Mouse (Mus musculus) heart, postnatal 36 days (tissue): ENCODE measurements at regions not wholly inside any gene's neighbourhood (a gene's known extent, or its start where the extent isn't known, plus 50 kb on each side); places are given as distances from the start of the nearest gene placed in this dataset.
A peak's percentile ranks its signal among the peaks of the same experiment; 100 is the strongest.

ENCODE experiments used
- DNase-seq, 2 experiments: peaks; one replicate each; pipeline ENCODE4 v3.0.0; 2021 to 2022
- intact Hi-C: fragments of 180-260 bp; cut with DNase I; formaldehyde crosslinking; loops from one replicate; pipeline ENCODE4 v1.15.1; 2025

DNA sequence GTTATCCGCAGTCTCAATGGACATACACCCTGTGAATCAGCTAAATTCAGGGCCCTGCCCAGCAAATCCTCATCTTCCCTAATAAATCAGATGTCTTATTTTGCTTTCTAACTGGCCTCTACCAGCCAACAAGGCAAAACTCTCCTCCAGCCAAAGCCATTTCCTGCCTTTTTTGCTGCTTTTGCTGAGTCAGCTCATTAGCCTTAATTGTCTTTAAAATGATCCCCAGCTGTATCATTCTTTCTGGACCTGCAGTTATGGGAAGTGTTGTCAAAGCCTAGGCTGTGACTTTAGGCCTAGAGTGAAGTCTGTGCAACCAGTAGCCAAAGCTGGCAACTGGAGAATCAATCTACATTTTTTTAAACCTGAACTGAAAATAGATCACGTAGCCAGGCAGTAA is 81.4 kb downstream of the Mtpn start:
- DNase-seq, result no peak
- intact Hi-C loops, result no loop called here

DNA sequence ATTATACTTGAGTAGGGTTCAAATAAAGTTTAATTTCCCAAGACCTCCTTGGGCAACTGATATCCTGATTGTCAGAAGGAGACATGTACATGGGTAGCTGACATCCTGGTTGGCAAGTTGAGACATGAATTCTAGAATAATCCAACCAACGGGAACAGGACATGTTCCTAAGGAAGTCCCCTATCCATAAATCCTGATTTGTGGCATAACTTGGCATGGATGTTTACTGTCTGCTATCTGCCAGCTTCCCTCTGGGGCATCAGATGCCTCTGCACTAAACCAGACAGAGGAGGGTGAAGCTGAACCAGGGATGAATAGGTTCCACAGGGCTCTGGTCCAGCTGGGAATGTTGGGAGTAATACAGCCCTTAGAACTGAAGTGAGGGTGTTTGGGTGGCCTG is 94.7 kb downstream of the Mtpn start:
- intact Hi-C loops, result no loop called here
- no peak for DNase-seq

DNA sequence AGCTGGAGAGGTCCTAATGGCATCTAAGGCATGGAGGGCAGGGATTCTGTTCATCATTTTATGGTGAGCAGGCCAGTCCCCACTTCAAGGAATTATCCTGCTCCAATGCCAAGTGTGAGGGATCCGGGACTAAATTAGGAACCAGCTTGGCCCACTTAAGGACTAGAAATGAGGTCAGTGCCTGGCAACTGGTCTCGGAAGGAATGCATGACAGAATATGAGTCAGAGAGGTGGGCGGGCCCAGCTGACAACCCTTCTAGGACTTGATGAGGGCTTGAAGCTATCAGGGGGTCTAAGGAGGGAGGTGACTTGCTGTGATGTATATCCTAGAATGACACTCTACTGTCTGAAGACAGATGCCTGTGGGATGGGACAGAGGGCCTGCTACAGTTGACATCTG is 100.4 kb upstream of the Fam180a start:
- no peak for DNase-seq
- intact Hi-C loops, result no loop called here

DNA sequence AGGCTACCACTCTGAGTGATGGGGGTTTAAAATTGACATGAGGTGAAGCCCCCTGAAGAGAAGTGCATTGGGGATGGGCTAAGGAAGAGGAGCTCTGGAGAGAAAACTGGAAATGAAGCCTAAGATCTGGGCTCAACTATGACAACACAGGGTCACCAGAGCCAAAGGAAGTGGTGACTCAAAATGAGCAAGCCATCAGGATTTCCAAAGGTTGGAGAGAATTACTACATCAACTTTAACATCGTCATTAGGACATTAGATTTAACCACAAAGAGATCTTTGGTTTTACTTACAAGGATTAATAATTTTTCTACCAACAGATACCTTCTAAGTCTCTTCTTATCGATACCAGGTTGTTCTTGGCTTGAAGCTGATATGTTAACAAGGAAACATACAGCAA is 98.6 kb upstream of the Fam180a start:
- intact Hi-C loops, result no loop called here

DNA sequence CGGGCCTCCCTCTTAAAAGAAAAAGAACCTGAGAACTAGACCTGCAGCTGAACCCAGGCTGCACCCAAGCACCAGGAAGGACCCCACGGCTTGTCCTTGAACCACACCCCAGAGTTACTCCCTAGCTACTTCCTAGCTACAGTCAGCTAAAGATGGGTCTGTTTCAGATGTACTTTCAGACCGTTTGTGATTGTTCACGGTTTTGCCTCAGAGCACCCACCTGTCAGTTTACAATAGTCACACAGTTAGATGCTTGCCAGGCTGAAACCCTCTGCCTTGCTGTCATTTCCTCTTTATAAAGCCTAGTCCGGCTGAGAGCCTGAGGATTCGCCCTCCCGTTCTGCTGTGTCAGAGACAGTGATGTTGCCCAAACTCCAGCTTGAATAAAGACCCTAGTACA is 95.0 kb upstream of the Fam180a start:
- intact Hi-C loops, result no loop called here
- no peak for DNase-seq

More for the DNA sequence above, 98.6 kb upstream of the Fam180a start:
- DNase-seq, result no peak

DNA sequence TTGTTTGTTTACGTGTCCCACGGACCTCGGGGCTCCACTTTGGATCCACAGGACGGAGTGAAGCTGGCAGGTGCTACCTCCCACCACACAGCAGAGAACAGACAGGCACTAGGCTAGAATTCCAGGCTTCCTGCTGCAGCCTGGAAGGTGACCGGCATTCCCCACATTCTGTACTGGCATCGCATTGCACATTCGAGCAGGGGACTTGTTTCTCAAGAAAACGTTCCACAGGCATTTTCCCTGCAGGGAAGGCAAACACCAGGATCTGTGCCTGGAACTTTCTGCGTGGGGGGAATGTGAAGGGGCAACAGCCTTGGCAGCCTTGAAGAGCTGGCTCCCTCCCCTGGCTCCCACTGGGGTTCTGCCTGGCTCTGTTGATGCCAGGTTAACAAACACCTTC is 79.1 kb upstream of the Fam180a start:
- DNase-seq, result no peak
- intact Hi-C loops, result no loop called here

DNA sequence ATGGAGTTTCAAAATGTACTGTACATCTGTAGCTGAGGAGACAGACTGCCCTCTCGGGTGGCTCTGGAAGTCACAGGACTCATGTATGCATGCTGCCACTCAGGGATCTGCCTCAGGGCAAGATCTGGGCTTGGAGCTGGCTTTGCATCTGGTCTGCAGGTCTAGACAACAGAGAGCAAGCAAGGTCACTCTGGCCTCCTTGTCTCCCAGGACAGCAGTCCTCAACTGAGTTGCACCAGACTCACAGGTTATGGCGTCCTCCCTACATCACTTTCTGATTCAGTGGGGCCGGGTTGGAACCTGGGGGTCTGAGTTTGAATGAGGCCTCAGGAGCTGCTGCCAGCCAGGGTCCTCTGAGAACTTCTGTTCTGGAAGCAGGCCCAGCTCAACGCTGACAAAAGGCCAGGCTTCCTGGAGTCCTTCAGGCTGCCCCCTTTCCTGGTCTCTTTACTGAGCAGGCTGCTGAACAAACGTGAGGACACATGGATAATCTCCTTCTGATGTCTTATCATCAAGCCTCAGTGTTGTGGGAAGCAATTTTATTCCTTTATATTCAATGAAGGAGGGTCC is 77.5 kb upstream of the Fam180a start:
- DNase-seq, result peak in 1 of 2 experiments; percentile 7
- intact Hi-C loops, result no loop called here

DNA sequence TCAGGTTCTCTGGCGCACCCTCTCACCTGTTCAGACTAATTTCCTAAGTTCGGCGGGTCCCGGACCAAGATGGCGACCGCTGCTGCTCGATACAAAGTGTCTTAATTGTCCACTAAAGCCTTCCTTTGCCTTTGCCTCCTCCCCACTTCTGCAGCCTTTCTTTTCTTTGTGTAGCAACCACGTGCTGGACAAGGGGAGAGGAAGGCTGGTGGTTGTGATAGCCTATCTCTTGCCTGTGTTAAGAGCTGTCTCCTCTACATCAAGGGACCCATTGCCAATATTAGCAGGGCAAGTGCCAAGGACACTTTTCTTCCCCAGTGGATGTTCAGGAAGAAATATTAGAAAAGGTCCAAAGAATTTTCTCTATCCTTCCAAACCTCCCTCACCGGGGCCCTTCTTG is 69.8 kb upstream of the Fam180a start:
- intact Hi-C loops, result no loop called here
- DNase-seq, result no peak

DNA sequence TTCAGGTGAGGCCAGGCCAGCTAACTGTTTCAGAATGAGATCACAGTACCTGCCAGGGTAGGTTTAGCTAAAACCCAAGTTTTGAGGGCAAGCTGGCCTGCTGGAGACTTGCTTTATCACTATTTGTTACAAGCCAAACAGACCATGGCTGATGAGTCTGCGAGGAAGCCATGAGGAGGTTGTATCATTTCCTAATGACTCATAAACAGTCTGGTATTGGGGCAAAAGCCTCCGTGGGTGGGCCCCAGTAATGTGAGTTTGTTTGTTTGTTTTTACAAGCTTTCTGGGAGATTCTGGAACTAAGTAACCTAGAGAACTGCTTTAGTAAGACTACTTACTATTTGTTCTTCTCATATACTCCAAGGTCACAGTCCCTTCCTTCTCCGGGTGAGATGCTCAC is 62.9 kb upstream of the Fam180a start:
- intact Hi-C loops, result loop anchor here (10.0 kb wide), 3 partner anchors 986 to 1656 kb away; no protein-coding TSS in a partner anchor

DNA sequence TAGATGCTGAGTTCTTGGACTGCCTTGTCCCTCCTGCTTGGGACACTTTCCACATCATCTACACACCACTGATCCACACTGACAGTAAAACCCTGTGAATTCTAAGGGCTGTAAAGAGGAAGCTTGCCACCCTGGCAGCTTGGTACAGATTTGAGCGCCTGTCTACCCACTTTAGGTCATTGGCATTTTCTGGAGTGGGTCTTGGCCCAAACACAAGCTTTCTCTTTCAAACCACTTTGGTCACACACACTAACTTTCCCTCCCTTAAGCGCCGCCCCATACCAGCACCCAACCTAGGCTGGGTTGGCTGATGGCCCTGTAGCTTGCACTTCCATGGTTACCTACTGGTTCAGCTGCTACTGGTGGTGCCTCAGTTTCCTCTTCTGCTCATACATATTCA is 55.6 kb upstream of the Fam180a start:
- intact Hi-C loops, result loop anchor here (1.0 to 10.0 kb wide), 4 partner anchors 186 to 1663 kb away; no protein-coding TSS in a partner anchor
- no peak for DNase-seq

More for the DNA sequence above, 62.9 kb upstream of the Fam180a start:
- no peak for DNase-seq

DNA sequence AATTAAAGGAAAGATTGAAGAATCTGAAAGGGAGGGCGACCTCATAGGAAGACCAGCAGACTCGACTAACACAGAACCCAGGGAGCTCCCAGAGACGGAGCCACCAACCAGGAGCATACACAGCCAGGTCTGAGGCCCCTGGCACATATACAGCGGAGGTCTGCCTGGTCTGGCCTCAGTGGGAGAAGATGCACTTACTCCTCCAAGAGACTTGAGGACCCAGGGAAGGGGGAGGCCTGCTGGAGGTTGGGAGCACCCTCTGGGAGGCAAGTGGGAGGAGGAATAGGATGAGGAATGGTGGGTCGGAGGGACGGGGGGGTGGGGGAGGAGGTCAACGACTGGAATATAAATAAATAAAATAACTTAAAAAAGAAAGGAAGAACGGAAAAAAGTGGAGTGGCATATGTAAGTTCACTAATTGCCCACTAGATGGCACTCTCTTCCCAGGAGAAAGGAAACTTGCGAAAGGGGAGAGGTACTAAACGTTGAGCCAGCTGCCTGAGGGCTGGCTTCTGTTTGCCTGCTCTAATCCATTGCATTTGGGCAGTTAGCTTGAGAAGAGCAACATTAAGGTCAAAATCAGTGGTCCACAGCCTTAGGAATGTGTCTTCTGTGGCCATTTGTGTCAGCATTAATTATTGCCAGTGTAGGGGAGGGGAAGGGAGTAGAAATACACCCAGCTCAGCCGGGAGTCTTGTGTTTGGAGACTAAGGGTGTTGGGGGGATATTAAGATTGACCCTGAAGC is 55.0 kb upstream of the Fam180a start:
- intact Hi-C loops, result loop anchor here (1.0 to 10.0 kb wide), 5 partner anchors 129 to 1664 kb away; no protein-coding TSS in a partner anchor

DNA sequence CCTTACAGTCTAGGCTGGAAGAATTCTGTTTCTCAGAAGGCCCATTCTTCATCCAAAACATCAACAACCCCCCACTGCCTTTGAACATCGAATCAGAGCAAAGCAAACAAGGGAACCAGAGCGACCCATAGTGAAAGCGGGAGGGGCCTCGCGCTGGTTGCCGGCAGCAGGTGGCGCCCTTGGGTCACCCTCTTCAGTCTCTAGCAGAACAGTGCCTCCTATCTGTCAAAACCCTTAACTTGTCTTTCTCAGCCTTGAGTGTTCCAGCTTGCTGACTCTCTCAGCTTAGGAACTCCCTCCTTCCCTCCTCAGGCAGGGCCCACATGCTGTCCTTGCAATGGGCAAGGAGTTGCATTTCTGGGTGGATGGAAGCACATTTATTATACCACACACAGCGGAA is 53.9 kb upstream of the Fam180a start:
- intact Hi-C loops, result loop anchor here (1.0 to 10.0 kb wide), 4 partner anchors 128 to 1665 kb away; no protein-coding TSS in a partner anchor

More for the DNA sequence above, 55.0 kb upstream of the Fam180a start:
- peak; percentile 31 to 37 for DNase-seq

DNA sequence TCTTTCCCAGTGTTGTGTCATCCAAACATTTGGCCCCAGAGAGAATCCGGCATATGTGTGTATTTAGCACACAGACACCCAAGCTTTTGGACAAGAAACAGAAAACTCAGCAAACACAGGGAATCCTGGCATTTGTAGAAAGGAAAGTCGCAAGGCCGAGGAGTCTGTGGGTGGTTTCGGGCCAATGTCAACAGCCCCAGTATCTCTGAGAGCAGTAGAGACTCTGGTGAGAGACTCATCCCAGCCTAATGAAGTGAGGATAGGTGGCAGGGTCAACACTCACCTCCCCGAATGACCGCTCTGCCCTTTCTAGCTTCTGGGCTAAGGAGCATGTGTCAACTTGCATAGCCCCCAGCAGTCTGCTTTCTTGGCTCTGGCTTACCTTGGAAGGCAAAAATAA is 52.9 kb upstream of the Fam180a start:
- intact Hi-C loops, result no loop called here
- no peak for DNase-seq

More for the DNA sequence above, 53.9 kb upstream of the Fam180a start:
- DNase-seq, result peak; percentile 83 to 85

DNA sequence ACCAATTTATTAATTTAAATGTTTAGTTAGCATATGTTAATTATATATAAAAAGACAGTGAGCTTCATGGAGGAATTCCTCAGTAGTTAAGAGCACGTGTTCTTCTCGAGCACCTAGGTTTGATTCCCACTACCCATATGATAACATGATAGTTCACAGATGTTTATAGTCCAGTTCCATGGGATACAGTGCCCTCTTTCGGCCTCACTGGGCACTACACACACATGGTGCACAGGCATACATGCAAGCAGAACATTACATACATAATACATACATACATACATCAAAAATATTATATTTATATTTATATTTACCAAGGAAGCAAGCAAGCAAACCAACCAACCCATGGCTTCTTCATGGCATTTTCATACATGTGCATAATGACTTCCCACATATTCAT is 51.6 kb upstream of the Fam180a start:
- intact Hi-C loops, result no loop called here
- no peak for DNase-seq

DNA sequence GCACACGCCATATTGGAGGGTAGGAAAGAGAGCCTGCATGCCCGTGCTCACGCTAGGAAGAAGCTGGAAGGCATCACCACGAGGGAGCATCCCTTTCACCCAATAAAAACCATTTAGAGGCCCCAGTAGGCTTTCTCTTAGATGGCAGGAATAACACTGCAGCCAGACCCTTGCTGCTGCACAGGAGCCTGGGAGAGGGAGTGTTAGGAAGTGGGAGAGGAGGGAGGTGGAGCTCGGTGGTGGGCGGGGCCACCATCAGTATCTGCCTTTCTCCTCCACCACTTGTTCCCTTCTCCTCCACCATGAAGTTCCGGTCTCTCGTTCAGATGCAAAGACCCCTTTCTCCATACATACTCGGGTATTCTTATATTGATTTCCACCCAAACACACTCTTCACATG is 50.6 kb upstream of the Fam180a start:
- intact Hi-C loops, result no loop called here

More for the DNA sequence above, 50.6 kb upstream of the Fam180a start:
- no peak for DNase-seq
